Mouse (Mus musculus) thymus, adult 2 months (tissue): ENCODE measurements around the gene Stard7. TPM values are rescaled to one million over a fixed set of nuclear protein-coding genes. Genes with fewer than 3 reads are reported as not detected.
A peak's percentile ranks its signal among the peaks of the same experiment; 100 is the strongest.

Experiments
- DNase-seq: peaks from one replicate; pipeline ENCODE4 v3.0.0; 2021
- H3K27ac ChIP-seq: fragments of 200-500 bp; 2 replicates; pipeline ENCODE4 v1.5.1; 2012; ENCODE audit warnings: low read length, control low read depth; ENCODE audit not compliant: control insufficient read depth, insufficient read depth
- H3K27me3 ChIP-seq: fragments of 200-500 bp; 2 replicates; pipeline ENCODE4 v1.6.1; 2012; ENCODE audit warnings: mild to moderate bottlenecking, low read length, moderate library complexity, mixed read lengths; ENCODE audit not compliant: control insufficient read depth, insufficient read depth
- H3K36me3 ChIP-seq: fragments of 200-500 bp; 2 replicates; pipeline ENCODE4 v1.6.1; 2012; ENCODE audit warnings: mild to moderate bottlenecking, low read length, moderate library complexity; ENCODE audit not compliant: control insufficient read depth, insufficient read depth
- H3K4me1 ChIP-seq: fragments of 200-500 bp; replicated peaks from 2 replicates; pipeline ENCODE4 v1.6.1; 2012; ENCODE audit warnings: low read length; ENCODE audit not compliant: control insufficient read depth, insufficient read depth
- H3K4me3 ChIP-seq: fragments of 200-500 bp; 2 replicates; pipeline ENCODE4 v1.5.1; 2012; ENCODE audit warnings: mild to moderate bottlenecking, low read length, control low read depth, moderate library complexity; ENCODE audit not compliant: control insufficient read depth, insufficient read depth
- CTCF ChIP-seq: fragments of 200-500 bp; IDR thresholded peaks from 2 replicates; pipeline ENCODE4 v1.5.1; 2012; ENCODE audit warnings: mild to moderate bottlenecking, control low read depth, low read length, moderate library complexity, borderline replicate concordance; ENCODE audit not compliant: control insufficient read depth, poor library complexity, insufficient read depth; ENCODE audit errors: extremely low read depth
- POLR2A ChIP-seq: fragments of 200-500 bp; IDR thresholded peaks from 2 replicates; pipeline ENCODE4 v1.6.1; 2012; ENCODE audit warnings: mild to moderate bottlenecking, low read length, control low read depth, moderate library complexity; ENCODE audit not compliant: control insufficient read depth, poor library complexity, insufficient read depth; ENCODE audit errors: extremely low read depth
- WGBS: fragments of 180-500 bp; shearing (Covaris S2); methylation state at CpG from one replicate; pipeline ENCODE4 v1.1.7; 2018; 5-methylcytosine and 5-hydroxymethylcytosine counted together
- polyA plus RNA-seq: library from polyadenylated mRNA; depleted of rRNA; stranded (reverse); fragments of >200 nt; gene quantifications from 2 replicates; pipeline ENCODE4 v1.2.3, GENCODE M21; 2012

Gene Stard7
- polyA plus RNA-seq, 1 experiment = 55.8 TPM

DNA sequence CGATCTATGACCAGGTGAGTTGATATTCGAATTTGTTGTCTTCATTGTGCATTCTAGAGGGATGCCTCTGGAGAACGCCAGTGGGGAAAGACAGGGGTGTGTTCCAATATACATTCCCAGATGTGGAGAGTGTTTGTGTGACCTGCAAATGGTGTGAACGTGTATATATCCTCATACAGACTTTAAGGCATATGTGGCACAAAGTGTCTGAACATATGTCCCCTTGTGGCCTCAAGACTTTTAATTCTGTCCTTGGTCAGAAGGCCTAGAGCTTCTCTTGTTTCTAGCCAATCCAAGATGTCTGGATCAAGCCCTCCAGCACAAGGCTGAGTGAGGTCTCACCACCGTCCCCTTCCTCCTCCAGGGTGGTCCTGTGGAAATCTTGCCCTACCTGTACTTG, 66.9 kb downstream of the Stard7 start:
- Histone ChIP-seq H3K27me3 (no peaks in the 10 kb centered on the region), H3K4me3 (peak overlapping the region; percentile 85), H3K4me1 (peaks cover 47% of the 10 kb centered on the region), H3K36me3 (peaks cover 15% of the 10 kb centered on the region; the same call in 1 of the 2 replicates), H3K27ac (peak overlapping the region; percentile 97)
- TF ChIP-seq CTCF (no peak), POLR2A (no peak)
- WGBS = 4% methylated on average over 5 of the region's 5 CpGs
- DNase-seq = no peak

DNA sequence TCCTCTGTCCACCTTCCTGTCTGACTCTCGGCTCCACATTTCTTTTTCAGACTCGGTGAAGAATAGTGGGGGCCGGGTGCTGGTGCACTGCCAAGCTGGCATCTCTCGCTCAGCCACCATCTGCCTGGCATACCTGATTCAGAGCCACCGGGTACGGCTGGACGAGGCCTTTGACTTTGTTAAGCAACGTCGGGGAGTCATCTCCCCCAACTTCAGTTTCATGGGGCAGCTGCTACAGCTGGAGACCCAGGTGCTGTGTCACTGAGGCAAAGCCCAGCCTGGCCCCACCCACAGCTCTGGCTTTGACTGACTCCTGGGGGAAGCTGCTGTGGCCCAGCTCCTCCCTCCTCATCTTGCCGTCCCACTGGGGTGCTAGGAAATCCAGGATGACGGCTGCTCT, 67.5 kb downstream of the Stard7 start:
- no peak; the same call in 1 of the 2 replicates for TF ChIP-seq POLR2A
- no peak for TF ChIP-seq CTCF
- peak overlapping the region; percentile 85 for H3K4me3 ChIP-seq
- peak; percentile 78 for DNase-seq
- H3K27ac ChIP-seq = peak overlapping the region; percentile 97
- H3K4me1 ChIP-seq = peaks cover 40% of the 10 kb centered on the region
- WGBS = 3% methylated on average over 11 of the region's 11 CpGs
- peaks cover 15% of the 10 kb centered on the region; the same call in 1 of the 2 replicates for H3K36me3 ChIP-seq
- no peaks in the 10 kb centered on the region for H3K27me3 ChIP-seq

DNA sequence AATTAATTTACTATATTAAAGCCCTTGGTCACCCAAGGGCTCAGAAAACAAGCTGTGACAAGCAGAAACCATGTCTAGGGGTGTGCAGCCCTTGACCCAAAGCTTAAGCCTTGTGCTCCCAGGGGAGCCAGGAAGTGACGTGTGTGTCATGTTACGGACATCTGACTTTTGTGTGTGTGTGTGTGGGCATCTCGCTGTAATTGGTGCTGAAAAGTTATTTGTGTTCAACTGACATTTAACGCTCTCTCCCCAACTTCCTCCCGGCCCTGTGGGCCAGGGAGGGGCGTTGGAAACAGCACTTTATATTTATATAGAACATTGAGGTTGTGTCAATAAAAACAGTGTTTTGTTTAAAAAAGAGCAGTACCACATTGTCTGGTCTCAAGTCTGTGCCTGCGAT, 68.0 kb downstream of the Stard7 start:
- peaks cover 35% of the 10 kb centered on the region for H3K4me1 ChIP-seq
- TF ChIP-seq CTCF = no peak
- H3K4me3 ChIP-seq = peak overlapping the region; percentile 85
- WGBS = 15% methylated on average over 7 of the region's 7 CpGs
- H3K36me3 ChIP-seq = peaks cover 15% of the 10 kb centered on the region; the same call in 1 of the 2 replicates
- no peaks in the 10 kb centered on the region for H3K27me3 ChIP-seq
- peak overlapping the region; percentile 97; the same call in 1 of the 2 replicates for H3K27ac ChIP-seq
- DNase-seq = peak; percentile 47

DNA sequence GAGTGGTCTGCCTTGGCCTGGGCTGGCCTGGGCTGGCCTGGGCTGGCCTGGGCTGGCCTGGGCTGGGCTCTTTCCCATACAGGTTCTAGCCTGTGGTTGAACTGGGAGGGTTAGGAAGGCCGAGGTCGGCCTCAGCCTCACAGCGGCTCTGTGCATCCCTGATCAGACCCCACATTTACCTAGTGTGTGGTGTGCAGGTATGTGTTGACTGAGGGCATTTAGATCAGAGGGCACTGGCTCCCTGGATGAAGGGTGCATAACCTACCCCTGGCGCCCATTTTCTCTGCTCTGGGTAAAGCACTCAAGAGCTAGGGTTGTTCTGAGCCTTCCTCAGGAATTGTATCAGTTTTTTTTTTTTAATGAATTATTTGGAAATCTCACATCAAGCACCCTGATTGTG, 68.4 kb downstream of the Stard7 start, which contains the start of gene Astl:
Gene Astl, plus strand, starts transcription at position 224 of the 400 bp plus-strand sequence.
- H3K36me3 ChIP-seq = peaks cover 15% of the 10 kb centered on the region; the same call in 1 of the 2 replicates
- TF ChIP-seq POLR2A (no peak), CTCF (no peak)
- WGBS = 16% methylated on average over 4 of the region's 4 CpGs
- H3K4me1 ChIP-seq = peaks cover 31% of the 10 kb centered on the region
- no peaks in the 10 kb centered on the region for H3K27me3 ChIP-seq
- DNase-seq = no peak
- H3K4me3 ChIP-seq = peak within 1 kb of the TSS; percentile 85
- H3K27ac ChIP-seq = peak within 1 kb of the TSS; percentile 97

DNA sequence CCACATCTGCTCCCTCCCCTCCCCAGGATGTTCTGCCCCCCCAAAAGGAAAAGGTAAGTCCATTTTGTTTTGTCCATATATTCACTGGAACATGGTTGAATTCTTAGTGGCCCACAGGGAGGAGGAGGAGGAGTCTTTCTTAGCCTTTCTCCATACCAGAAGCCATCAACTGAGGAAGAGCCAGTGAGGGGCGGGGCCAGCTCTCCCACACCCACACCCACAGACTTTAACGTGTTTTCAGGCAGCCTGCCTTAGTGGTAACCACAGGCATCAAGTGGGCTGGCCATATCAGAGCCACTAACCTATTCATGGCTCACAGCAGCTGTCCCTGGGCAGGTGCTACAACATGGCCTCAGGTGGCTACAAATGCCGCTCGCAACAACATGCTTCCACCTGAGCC, 68.8 kb downstream of the Stard7 start:
- Histone ChIP-seq H3K4me3 (no peak overlapping the region; the same call in 1 of the 2 replicates), H3K36me3 (peaks cover 15% of the 10 kb centered on the region; the same call in 1 of the 2 replicates), H3K27me3 (no peaks in the 10 kb centered on the region), H3K4me1 (peaks cover 27% of the 10 kb centered on the region), H3K27ac (peak overlapping the region; percentile 97; the same call in 1 of the 2 replicates)
- 21% methylated on average over 4 of the region's 4 CpGs for WGBS
- TF ChIP-seq CTCF (no peak), POLR2A (no peak)
- peak; percentile 59 for DNase-seq

DNA sequence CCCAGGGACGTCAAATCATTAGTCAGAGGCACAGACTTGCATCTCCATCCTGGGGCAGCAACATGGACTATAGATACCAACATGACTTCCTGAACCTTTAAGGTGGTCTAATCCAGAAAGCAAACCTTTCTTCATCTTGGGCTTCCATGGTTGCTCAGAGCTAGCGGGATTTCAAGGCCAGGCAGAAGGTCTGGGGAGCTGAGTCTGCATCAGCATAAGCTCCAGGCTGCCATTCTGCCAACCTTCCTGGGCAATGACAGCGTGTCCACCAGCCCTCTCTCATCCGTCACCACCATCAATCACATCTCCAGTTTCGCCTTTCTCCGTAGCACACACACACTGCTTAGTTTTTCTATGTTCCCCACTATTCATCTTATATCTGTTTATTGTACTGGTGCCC, 69.2 kb downstream of the Stard7 start:
- no peak overlapping the region for H3K27ac ChIP-seq
- H3K4me3 ChIP-seq = no peak overlapping the region
- H3K36me3 ChIP-seq = peaks cover 15% of the 10 kb centered on the region; the same call in 1 of the 2 replicates
- no peak for TF ChIP-seq CTCF
- no peak for TF ChIP-seq POLR2A
- peaks cover 23% of the 10 kb centered on the region for H3K4me1 ChIP-seq
- DNase-seq = no peak
- no peaks in the 10 kb centered on the region for H3K27me3 ChIP-seq
- WGBS = 80% methylated on average over 6 of the region's 6 CpGs

DNA sequence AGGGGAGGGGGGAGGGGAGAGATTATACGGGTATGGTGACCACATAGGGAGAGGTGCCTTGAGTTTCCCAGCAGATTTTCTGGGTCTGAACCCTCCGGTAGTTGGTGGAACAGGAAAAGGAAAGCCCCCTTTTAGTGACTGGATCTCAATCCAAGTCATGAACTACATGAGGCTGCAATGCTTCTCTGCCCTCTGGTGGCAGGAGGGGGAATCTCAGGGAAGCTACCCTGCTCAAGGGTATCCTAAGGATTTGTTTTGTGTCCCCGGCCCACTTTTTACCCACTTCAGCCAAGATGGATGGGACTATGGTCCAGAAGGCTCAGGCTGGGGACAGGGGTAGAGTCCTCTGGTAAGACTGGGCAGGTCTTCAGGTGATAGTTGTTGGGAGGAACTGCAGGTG, 71.1 kb downstream of the Stard7 start:
- Histone ChIP-seq H3K27me3 (no peaks in the 10 kb centered on the region), H3K4me3 (no peak overlapping the region), H3K36me3 (peaks cover 15% of the 10 kb centered on the region; the same call in 1 of the 2 replicates), H3K27ac (no peak overlapping the region), H3K4me1 (peaks cover 17% of the 10 kb centered on the region)
- DNase-seq = peak; percentile 83
- TF ChIP-seq CTCF (no peak; the same call in 1 of the 2 replicates), POLR2A (no peak)
- WGBS = 12% methylated on average over 3 of the region's 3 CpGs
